Mouse (Mus musculus): Measurements from ENCODE around the gene Sh3bgrl3.
A peak's percentile ranks its signal among the peaks of the same experiment; 100 is the strongest.

- no peak for TF ChIP-seq CTCF (IDR thresholded peaks at IDR 0.05; ENCODE audit: extremely low read depth, insufficient read depth, low read length)
- 0 out of 2 replicates have a peak, but pooled peaks have one; percentile 16 for TF ChIP-seq POLR2A (IDR thresholded peaks at IDR 0.05; ENCODE audit: extremely low read depth, insufficient read depth, low read length)
Measured at GRCm38 (mm10) chr4:134127121-134127455, 1.5 kb downstream of the Sh3bgrl3 start.

Measured in cortical plate, adult 2 months (tissue).